Mouse (Mus musculus): ENCODE measurements around the gene H2al1m. TPM values are rescaled to one million over a fixed set of nuclear protein-coding genes. Genes with fewer than 3 reads are reported as not detected.
A peak's percentile ranks its signal among the peaks of the same experiment; 100 is the strongest.
"Not testable (repeated sequence)": the region's sequence is repeated elsewhere in the genome, so short reads cannot be mapped to it uniquely, and the experiment has no call there.

The H2al1m gene
- polyA plus RNA-seq, 1 experiment from 2014 or later, result not detected

GRCm38 (mm10) chrX:9257831-9258230 lies 25.7 kb upstream of the H2al1m start:
- no peak overlapping the region for H3K4me3 ChIP-seq (ENCODE audit: low read depth, low read length)
- H3K9me3 ChIP-seq (ENCODE audit: control insufficient read depth, low read length), result no peaks in the 10 kb centered on the region
- H3K4me1 ChIP-seq (replicated peaks; ENCODE audit: control insufficient read depth, insufficient read depth, low read length), result no peaks in the 10 kb centered on the region
- ATAC-seq (replicated peaks; ENCODE audit: low FRiP score) (no peak), DNase-seq (ENCODE audit: low spot score) (no peak)
- H3K9ac ChIP-seq (ENCODE audit: low read length), result no peak overlapping the region
- no peaks in the 10 kb centered on the region for H3K27me3 ChIP-seq (ENCODE audit: control insufficient read depth, insufficient read depth, low read length)
- H3K36me3 ChIP-seq (ENCODE audit: control insufficient read depth, insufficient read depth, low read length), result no peaks in the 10 kb centered on the region
- no peak overlapping the region for H3K27ac ChIP-seq (ENCODE audit: low read depth, low read length)
- no peak overlapping the region for H3K4me2 ChIP-seq (ENCODE audit: low read depth, low read length, severe bottlenecking)
- 96% methylated on average over 7 of the region's 7 CpGs for WGBS

GRCm38 (mm10) chrX:9259267-9259666 lies 24.3 kb upstream of the H2al1m start:
- no peak for ATAC-seq (replicated peaks; ENCODE audit: low FRiP score)
- Histone ChIP-seq H3K9me3 (ENCODE audit: control insufficient read depth, low read length) (no peaks in the 10 kb centered on the region), H3K27ac (ENCODE audit: low read depth, low read length) (no peak overlapping the region), H3K9ac (ENCODE audit: low read length) (no peak overlapping the region), H3K4me2 (ENCODE audit: low read depth, low read length, severe bottlenecking) (no peak overlapping the region), H3K4me1 (replicated peaks; ENCODE audit: control insufficient read depth, insufficient read depth, low read length) (no peaks in the 10 kb centered on the region), H3K4me3 (ENCODE audit: low read depth, low read length) (no peak overlapping the region), H3K36me3 (ENCODE audit: control insufficient read depth, insufficient read depth, low read length) (no peaks in the 10 kb centered on the region), H3K27me3 (ENCODE audit: control insufficient read depth, insufficient read depth, low read length) (no peaks in the 10 kb centered on the region)
- no peak for DNase-seq (ENCODE audit: low spot score)
- 92% methylated on average over 1 of the region's 1 CpGs for WGBS

- Histone ChIP-seq H3K4me2 (ENCODE audit: low read depth, low read length, severe bottlenecking) (no peak overlapping the region), H3K27ac (ENCODE audit: low read depth, low read length) (no peak overlapping the region), H3K27me3 (ENCODE audit: control insufficient read depth, insufficient read depth, low read length) (no peaks in the 10 kb centered on the region), H3K36me3 (ENCODE audit: control insufficient read depth, insufficient read depth, low read length) (no peaks in the 10 kb centered on the region), H3K4me1 (replicated peaks; ENCODE audit: control insufficient read depth, insufficient read depth, low read length) (no peaks in the 10 kb centered on the region), H3K9ac (ENCODE audit: low read length) (no peak overlapping the region), H3K9me3 (ENCODE audit: control insufficient read depth, low read length) (no peaks in the 10 kb centered on the region), H3K4me3 (ENCODE audit: low read depth, low read length) (no peak overlapping the region)
- ATAC-seq (replicated peaks; ENCODE audit: low FRiP score) (no peak), DNase-seq (ENCODE audit: low spot score) (no peak)
- 49% methylated on average over 3 of the region's 3 CpGs for WGBS
Observed at GRCm38 (mm10) chrX:9271112-9271511, 12.5 kb upstream of the H2al1m start.

GRCm38 (mm10) chrX:9271947-9272459 lies 11.6 kb upstream of the H2al1m start:
- ATAC-seq (replicated peaks; ENCODE audit: low FRiP score), result peak; percentile 3; the same call in 1 of the 2 replicates
- no peak overlapping the region for H3K27ac ChIP-seq (ENCODE audit: low read depth, low read length)

GRCm38 (mm10) chrX:9272460-9273361 lies 10.9 kb upstream of the H2al1m start, which contains the start of gene Xk:
Gene Xk (plus strand): TSS chrX:9272756.
- peak; percentile 90 for ATAC-seq (replicated peaks; ENCODE audit: low FRiP score)

More at GRCm38 (mm10) chrX:9271947-9272459, 11.6 kb upstream of the H2al1m start:
- H3K4me2 ChIP-seq (ENCODE audit: low read depth, low read length, severe bottlenecking), result peak overlapping the region; percentile 51; the same call in 1 of the 2 replicates
- no peak for DNase-seq (ENCODE audit: low spot score)
- H3K9ac ChIP-seq (ENCODE audit: low read length), result peak overlapping the region; percentile 59
- H3K4me3 ChIP-seq (ENCODE audit: low read depth, low read length), result peak overlapping the region; percentile 52
- WGBS, result 23% methylated on average over 8 of the region's 8 CpGs
- no peaks in the 10 kb centered on the region for H3K36me3 ChIP-seq (ENCODE audit: control insufficient read depth, insufficient read depth, low read length)
- no peaks in the 10 kb centered on the region for H3K27me3 ChIP-seq (ENCODE audit: control insufficient read depth, insufficient read depth, low read length)
- no peaks in the 10 kb centered on the region for H3K4me1 ChIP-seq (replicated peaks; ENCODE audit: control insufficient read depth, insufficient read depth, low read length)
- H3K9me3 ChIP-seq (ENCODE audit: control insufficient read depth, low read length), result no peaks in the 10 kb centered on the region

GRCm38 (mm10) chrX:9273377-9274002 lies 10.1 kb upstream of the H2al1m start:
- no peak for ATAC-seq (replicated peaks; ENCODE audit: low FRiP score)
- H3K36me3 ChIP-seq (ENCODE audit: control insufficient read depth, insufficient read depth, low read length), result no peaks in the 10 kb centered on the region
- H3K4me2 ChIP-seq (ENCODE audit: low read depth, low read length, severe bottlenecking), result peak overlapping the region; percentile 51; the same call in 1 of the 2 replicates
- 61% methylated on average over 12 of the region's 12 CpGs for WGBS
- DNase-seq (ENCODE audit: low spot score), result no peak
- no peaks in the 10 kb centered on the region for H3K9me3 ChIP-seq (ENCODE audit: control insufficient read depth, low read length)
- H3K4me1 ChIP-seq (replicated peaks; ENCODE audit: control insufficient read depth, insufficient read depth, low read length), result no peaks in the 10 kb centered on the region
- H3K27me3 ChIP-seq (ENCODE audit: control insufficient read depth, insufficient read depth, low read length), result no peaks in the 10 kb centered on the region
- peak overlapping the region; percentile 52 for H3K4me3 ChIP-seq (ENCODE audit: low read depth, low read length)
- no peak overlapping the region; the same call in 1 of the 2 replicates for H3K9ac ChIP-seq (ENCODE audit: low read length)
- no peak overlapping the region for H3K27ac ChIP-seq (ENCODE audit: low read depth, low read length)

More at GRCm38 (mm10) chrX:9272460-9273361, 10.9 kb upstream of the H2al1m start, which contains the start of gene Xk:
- H3K4me2 ChIP-seq (ENCODE audit: low read depth, low read length, severe bottlenecking), result peak within 1 kb of the TSS; percentile 51
- H3K9me3 ChIP-seq (ENCODE audit: control insufficient read depth, low read length), result no peaks in the 10 kb centered on the region
- WGBS, result 9% methylated on average over 54 of the region's 94 CpGs
- peak within 1 kb of the TSS; percentile 52 for H3K4me3 ChIP-seq (ENCODE audit: low read depth, low read length)
- no peaks in the 10 kb centered on the region for H3K4me1 ChIP-seq (replicated peaks; ENCODE audit: control insufficient read depth, insufficient read depth, low read length)
- no peaks in the 10 kb centered on the region for H3K36me3 ChIP-seq (ENCODE audit: control insufficient read depth, insufficient read depth, low read length)
- H3K27ac ChIP-seq (ENCODE audit: low read depth, low read length), result no peak within 1 kb of the TSS
- no peaks in the 10 kb centered on the region for H3K27me3 ChIP-seq (ENCODE audit: control insufficient read depth, insufficient read depth, low read length)
- peak within 1 kb of the TSS; percentile 59 for H3K9ac ChIP-seq (ENCODE audit: low read length)
- DNase-seq (ENCODE audit: low spot score), result peak; percentile 80

- Histone ChIP-seq H3K27ac (ENCODE audit: low read depth, low read length) (no peak overlapping the region), H3K9ac (ENCODE audit: low read length) (no peak overlapping the region), H3K4me1 (replicated peaks; ENCODE audit: control insufficient read depth, insufficient read depth, low read length) (no peaks in the 10 kb centered on the region), H3K9me3 (ENCODE audit: control insufficient read depth, low read length) (no peaks in the 10 kb centered on the region), H3K27me3 (ENCODE audit: control insufficient read depth, insufficient read depth, low read length) (no peaks in the 10 kb centered on the region), H3K4me3 (ENCODE audit: low read depth, low read length) (no peak overlapping the region), H3K4me2 (ENCODE audit: low read depth, low read length, severe bottlenecking) (no peak overlapping the region), H3K36me3 (ENCODE audit: control insufficient read depth, insufficient read depth, low read length) (no peaks in the 10 kb centered on the region)
- WGBS, result 76% methylated on average over 8 of the region's 8 CpGs
- ATAC-seq (replicated peaks; ENCODE audit: low FRiP score) (no peak), DNase-seq (ENCODE audit: low spot score) (no peak)
Observed at GRCm38 (mm10) chrX:9274321-9274720, 9.2 kb upstream of the H2al1m start.

GRCm38 (mm10) chrX:9293140-9293829 lies 9.7 kb downstream of the H2al1m start:
- not testable (repeated sequence) for ATAC-seq (replicated peaks; ENCODE audit: low FRiP score); H3K4me2 ChIP-seq (ENCODE audit: low read depth, low read length, severe bottlenecking); H3K36me3 ChIP-seq (ENCODE audit: control insufficient read depth, insufficient read depth, low read length); DNase-seq (ENCODE audit: low spot score); H3K4me1 ChIP-seq (replicated peaks; ENCODE audit: control insufficient read depth, insufficient read depth, low read length); H3K4me3 ChIP-seq (ENCODE audit: low read depth, low read length); H3K9me3 ChIP-seq (ENCODE audit: control insufficient read depth, low read length); H3K27ac ChIP-seq (ENCODE audit: low read depth, low read length); H3K9ac ChIP-seq (ENCODE audit: low read length); H3K27me3 ChIP-seq (ENCODE audit: control insufficient read depth, insufficient read depth, low read length)
- WGBS, result 83% methylated on average over 3 of the region's 4 CpGs

Data from forebrain, embryonic 11.5 days (tissue).